Mouse (Mus musculus): Measurements from ENCODE around the gene Tmem131l. TPM values are rescaled to one million over a fixed set of nuclear protein-coding genes. Genes with fewer than 3 reads are reported as not detected.

Tmem131l gene
- polyA plus RNA-seq, 1 experiment from 2014 or later: 23.5 TPM

- ATAC-seq (replicated peaks; ENCODE audit: insufficient number of reproducible peaks, insufficient read depth, low FRiP score, low read depth): no peak
- 83% methylated on average over 8 of the region's 8 CpGs for WGBS
- no peak overlapping the region for H3K27ac ChIP-seq
- H3K4me3 ChIP-seq: no peak overlapping the region
- no peak overlapping the region for H3K4me2 ChIP-seq
- H3K9me3 ChIP-seq (replicated peaks): no peaks in the 10 kb centered on the region
- H3K4me1 ChIP-seq (replicated peaks): peaks cover 16% of the 10 kb centered on the region
- no peak overlapping the region for H3K9ac ChIP-seq
- H3K36me3 ChIP-seq: no peaks in the 10 kb centered on the region
- no peaks in the 10 kb centered on the region for H3K27me3 ChIP-seq
These were observed 1.8 kb upstream of the Tmem131l start for GRCm38 (mm10) chr3:84041739-84042138.

GRCm38 (mm10) chr3:84040476-84041082 is 604 bp upstream of the Tmem131l start:
- Histone ChIP-seq H3K4me2 (peak overlapping the region; percentile 94), H3K4me3 (peak overlapping the region; percentile 92), H3K9me3 (replicated peaks) (no peaks in the 10 kb centered on the region), H3K4me1 (replicated peaks) (peaks cover 16% of the 10 kb centered on the region), H3K36me3 (no peaks in the 10 kb centered on the region), H3K27me3 (no peaks in the 10 kb centered on the region), H3K9ac (peak overlapping the region; percentile 95), H3K27ac (peak overlapping the region; percentile 94)
- 4% methylated on average over 23 of the region's 23 CpGs for WGBS
- peak; percentile 68 for ATAC-seq (replicated peaks; ENCODE audit: insufficient number of reproducible peaks, insufficient read depth, low FRiP score, low read depth)

GRCm38 (mm10) chr3:84038981-84039645 is 862 bp downstream of the Tmem131l start:
- no peaks in the 10 kb centered on the region for H3K27me3 ChIP-seq
- peak overlapping the region; percentile 94 for H3K27ac ChIP-seq
- under 1% methylated on average over 42 of the region's 42 CpGs for WGBS
- H3K4me1 ChIP-seq (replicated peaks): peaks cover 18% of the 10 kb centered on the region
- peak overlapping the region; percentile 92 for H3K4me3 ChIP-seq
- H3K9ac ChIP-seq: peak overlapping the region; percentile 95
- peak; percentile 6; the same call in 1 of the 2 replicates for ATAC-seq (replicated peaks; ENCODE audit: insufficient number of reproducible peaks, insufficient read depth, low FRiP score, low read depth)
- H3K36me3 ChIP-seq: no peaks in the 10 kb centered on the region
- H3K9me3 ChIP-seq (replicated peaks): no peaks in the 10 kb centered on the region
- H3K4me2 ChIP-seq: peak overlapping the region; percentile 94

GRCm38 (mm10) chr3:84038126-84038525 is 1.8 kb downstream of the Tmem131l start:
- peaks cover 23% of the 10 kb centered on the region for H3K4me1 ChIP-seq (replicated peaks)
- H3K9ac ChIP-seq: no peak overlapping the region
- ATAC-seq (replicated peaks; ENCODE audit: insufficient number of reproducible peaks, insufficient read depth, low FRiP score, low read depth): no peak
- H3K27me3 ChIP-seq: no peaks in the 10 kb centered on the region
- no peak overlapping the region for H3K27ac ChIP-seq
- no peaks in the 10 kb centered on the region for H3K9me3 ChIP-seq (replicated peaks)
- no peaks in the 10 kb centered on the region for H3K36me3 ChIP-seq
- H3K4me3 ChIP-seq: peak overlapping the region; percentile 92
- WGBS: 47% methylated on average over 1 of the region's 1 CpGs
- peak overlapping the region; percentile 94 for H3K4me2 ChIP-seq

- Histone ChIP-seq H3K4me3 (no peak overlapping the region), H3K36me3 (no peaks in the 10 kb centered on the region), H3K9ac (no peak overlapping the region), H3K27me3 (no peaks in the 10 kb centered on the region), H3K4me2 (peak overlapping the region; percentile 94; the same call in 1 of the 2 replicates), H3K27ac (no peak overlapping the region), H3K4me1 (replicated peaks) (peaks cover 23% of the 10 kb centered on the region), H3K9me3 (replicated peaks) (no peaks in the 10 kb centered on the region)
- WGBS: 89% methylated on average over 3 of the region's 3 CpGs
- ATAC-seq (replicated peaks; ENCODE audit: insufficient number of reproducible peaks, insufficient read depth, low FRiP score, low read depth): no peak
These were observed 2.4 kb downstream of the Tmem131l start for GRCm38 (mm10) chr3:84037536-84037935.

- Histone ChIP-seq H3K9ac (no peak overlapping the region), H3K4me1 (replicated peaks) (peaks cover 23% of the 10 kb centered on the region), H3K4me2 (no peak overlapping the region), H3K27me3 (no peaks in the 10 kb centered on the region), H3K4me3 (no peak overlapping the region), H3K9me3 (replicated peaks) (no peaks in the 10 kb centered on the region), H3K36me3 (no peaks in the 10 kb centered on the region), H3K27ac (no peak overlapping the region)
- WGBS: 75% methylated on average over 4 of the region's 4 CpGs
- ATAC-seq (replicated peaks; ENCODE audit: insufficient number of reproducible peaks, insufficient read depth, low FRiP score, low read depth): no peak
These were observed 3.1 kb downstream of the Tmem131l start for GRCm38 (mm10) chr3:84036866-84037265.

GRCm38 (mm10) chr3:84035728-84036364 is 4.1 kb downstream of the Tmem131l start:
- Histone ChIP-seq H3K27ac (no peak overlapping the region), H3K9ac (no peak overlapping the region), H3K36me3 (peaks cover 6% of the 10 kb centered on the region; the same call in 1 of the 2 replicates), H3K4me3 (no peak overlapping the region), H3K4me1 (replicated peaks) (peaks cover 23% of the 10 kb centered on the region), H3K9me3 (replicated peaks) (no peaks in the 10 kb centered on the region), H3K4me2 (no peak overlapping the region), H3K27me3 (no peaks in the 10 kb centered on the region)
- 91% methylated on average over 6 of the region's 6 CpGs for WGBS
- no peak for ATAC-seq (replicated peaks; ENCODE audit: insufficient number of reproducible peaks, insufficient read depth, low FRiP score, low read depth)

- no peak overlapping the region for H3K27ac ChIP-seq
- ATAC-seq (replicated peaks; ENCODE audit: insufficient number of reproducible peaks, insufficient read depth, low FRiP score, low read depth): no peak
- no peak overlapping the region for H3K4me2 ChIP-seq
- H3K36me3 ChIP-seq: peaks cover 16% of the 10 kb centered on the region
- H3K9me3 ChIP-seq (replicated peaks): no peaks in the 10 kb centered on the region
- WGBS: 64% methylated on average over 5 of the region's 5 CpGs
- H3K4me1 ChIP-seq (replicated peaks): peaks cover 23% of the 10 kb centered on the region
- H3K4me3 ChIP-seq: no peak overlapping the region
- H3K9ac ChIP-seq: no peak overlapping the region
- H3K27me3 ChIP-seq: no peaks in the 10 kb centered on the region
These were observed 5.7 kb downstream of the Tmem131l start for GRCm38 (mm10) chr3:84034115-84034780.

GRCm38 (mm10) chr3:84032933-84033730 is 6.8 kb downstream of the Tmem131l start:
- H3K4me1 ChIP-seq (replicated peaks): peaks cover 15% of the 10 kb centered on the region
- ATAC-seq (replicated peaks; ENCODE audit: insufficient number of reproducible peaks, insufficient read depth, low FRiP score, low read depth): no peak
- H3K4me3 ChIP-seq: no peak overlapping the region
- no peaks in the 10 kb centered on the region for H3K9me3 ChIP-seq (replicated peaks)
- 78% methylated on average over 10 of the region's 10 CpGs for WGBS
- no peak overlapping the region for H3K4me2 ChIP-seq
- peaks cover 16% of the 10 kb centered on the region for H3K36me3 ChIP-seq
- H3K27ac ChIP-seq: no peak overlapping the region
- no peaks in the 10 kb centered on the region for H3K27me3 ChIP-seq
- no peak overlapping the region for H3K9ac ChIP-seq

GRCm38 (mm10) chr3:84032419-84032818 is 7.6 kb downstream of the Tmem131l start:
- no peak for ATAC-seq (replicated peaks; ENCODE audit: insufficient number of reproducible peaks, insufficient read depth, low FRiP score, low read depth)

More at GRCm38 (mm10) chr3:84032419-84032818, 7.6 kb downstream of the Tmem131l start:
- peaks cover 14% of the 10 kb centered on the region for H3K4me1 ChIP-seq (replicated peaks)
- H3K4me3 ChIP-seq: no peak overlapping the region
- no peak overlapping the region for H3K4me2 ChIP-seq
- no peaks in the 10 kb centered on the region for H3K9me3 ChIP-seq (replicated peaks)
- no peaks in the 10 kb centered on the region for H3K27me3 ChIP-seq
- no peak overlapping the region for H3K9ac ChIP-seq
- peaks cover 18% of the 10 kb centered on the region for H3K36me3 ChIP-seq
- WGBS: 89% methylated on average over 5 of the region's 5 CpGs
- H3K27ac ChIP-seq: no peak overlapping the region

All from heart, embryonic 15.5 days (tissue).